Mouse (Mus musculus) hindbrain, embryonic 12.5 days (tissue): ENCODE results near the gene Adap1. TPM values are rescaled to one million over a fixed set of nuclear protein-coding genes. Genes with fewer than 3 reads are reported as not detected.

Experiments
- ATAC-seq: fragments of 200-750 bp; cut with Nextera tagmentation; 2 replicates; pipeline ENCODE4 v1.8.0; 2017; ENCODE audit warnings: moderate TSS enrichment; ENCODE audit not compliant: low FRiP score
- H3K27ac ChIP-seq: fragments of 300-500 bp; sonication (generic); 2 replicates; pipeline ENCODE4 v1.5.1; 2016; ENCODE audit warnings: mild to moderate bottlenecking
- H3K27me3 ChIP-seq: fragments of 300-500 bp; sonication (generic); 2 replicates; pipeline ENCODE4 v1.6.1; 2016; ENCODE audit warnings: mild to moderate bottlenecking
- H3K36me3 ChIP-seq: fragments of 300-500 bp; sonication (generic); 2 replicates; pipeline ENCODE4 v1.6.1; 2016; ENCODE audit warnings: mild to moderate bottlenecking
- H3K4me1 ChIP-seq: fragments of 300-500 bp; sonication (generic); 2 replicates; pipeline ENCODE4 v1.6.1; 2016
- H3K4me2 ChIP-seq: fragments of 300-500 bp; sonication (generic); replicated peaks from 2 replicates; pipeline ENCODE4 v1.6.1; 2016; ENCODE audit warnings: mild to moderate bottlenecking
- H3K4me3 ChIP-seq: fragments of 300-500 bp; sonication (generic); 2 replicates; pipeline ENCODE4 v1.5.1; 2016; ENCODE audit warnings: mild to moderate bottlenecking
- H3K9ac ChIP-seq: fragments of 300-500 bp; sonication (generic); 2 replicates; pipeline ENCODE4 v1.6.1; 2016; ENCODE audit warnings: mild to moderate bottlenecking, moderate library complexity
- H3K9me3 ChIP-seq: fragments of 300-500 bp; sonication (generic); replicated peaks from 2 replicates; pipeline ENCODE4 v1.6.1; 2016; ENCODE audit warnings: mild to moderate bottlenecking
- WGBS: fragments of 180-500 bp; shearing (Covaris S2); methylation state at CpG from one replicate; pipeline ENCODE4 v1.1.7; 2016; 5-methylcytosine and 5-hydroxymethylcytosine counted together
- polyA plus RNA-seq: library from polyadenylated mRNA; unstranded; fragments of >200 nt; fragmentation: Nextera tagmentation; extraction: Ambion mirVana; gene quantifications from 2 replicates; pipeline ENCODE4 v1.2.1, GENCODE M21; 2016

Gene Adap1
- 13.1 and 13.7 TPM in 2 replicates for polyA plus RNA-seq

- Histone ChIP-seq H3K9me3 (no peaks in the 10 kb centered on the region), H3K27ac (peak within 1 kb of the TSS; percentile 40; the same call in 1 of the 2 replicates), H3K4me1 (peaks cover 15% of the 10 kb centered on the region), H3K4me3 (peak within 1 kb of the TSS; percentile 67), H3K36me3 (no peaks in the 10 kb centered on the region), H3K4me2 (peak within 1 kb of the TSS; percentile 97), H3K9ac (peak within 1 kb of the TSS; percentile 73), H3K27me3 (peaks cover 53% of the 10 kb centered on the region)
- WGBS: 2% methylated on average over 61 of the region's 61 CpGs
- peak; percentile 71 for ATAC-seq
These were observed at the start of gene Adap1 for GRCm38 (mm10) chr5:139325395-139325966. TSS of gene Adap1 (minus strand) at chr5:139325622.

GRCm38 (mm10) chr5:139374841-139375240 is 49.4 kb upstream of the Adap1 start:
- peaks cover 39% of the 10 kb centered on the region for H3K4me1 ChIP-seq

GRCm38 (mm10) chr5:139373889-139374444 is 48.5 kb upstream of the Adap1 start:
- no peak for ATAC-seq
- Histone ChIP-seq H3K27me3 (no peaks in the 10 kb centered on the region; the same call in 1 of the 2 replicates), H3K27ac (no peak overlapping the region), H3K4me1 (peaks cover 31% of the 10 kb centered on the region), H3K4me2 (no peak overlapping the region), H3K4me3 (no peak overlapping the region), H3K9me3 (no peaks in the 10 kb centered on the region), H3K36me3 (no peaks in the 10 kb centered on the region), H3K9ac (no peak overlapping the region)
- WGBS: 81% methylated on average over 6 of the region's 6 CpGs

More at GRCm38 (mm10) chr5:139374841-139375240, 49.4 kb upstream of the Adap1 start:
- no peak overlapping the region for H3K27ac ChIP-seq
- H3K9me3 ChIP-seq: no peaks in the 10 kb centered on the region
- H3K4me2 ChIP-seq: no peak overlapping the region
- H3K36me3 ChIP-seq: no peaks in the 10 kb centered on the region
- no peak for ATAC-seq
- 84% methylated on average over 2 of the region's 2 CpGs for WGBS
- H3K9ac ChIP-seq: no peak overlapping the region
- no peak overlapping the region for H3K4me3 ChIP-seq
- H3K27me3 ChIP-seq: peaks cover 4% of the 10 kb centered on the region; the same call in 1 of the 2 replicates

GRCm38 (mm10) chr5:139373126-139373525 is 47.7 kb upstream of the Adap1 start:
- Histone ChIP-seq H3K4me1 (peaks cover 33% of the 10 kb centered on the region), H3K9me3 (no peaks in the 10 kb centered on the region), H3K4me2 (no peak overlapping the region), H3K27ac (no peak overlapping the region), H3K9ac (no peak overlapping the region), H3K27me3 (no peaks in the 10 kb centered on the region; the same call in 1 of the 2 replicates), H3K4me3 (no peak overlapping the region), H3K36me3 (no peaks in the 10 kb centered on the region)
- no peak for ATAC-seq
- 82% methylated on average over 3 of the region's 3 CpGs for WGBS

- no peaks in the 10 kb centered on the region for H3K9me3 ChIP-seq
- peak overlapping the region; percentile 91 for H3K9ac ChIP-seq
- H3K36me3 ChIP-seq: no peaks in the 10 kb centered on the region
- peak overlapping the region; percentile 76 for H3K27ac ChIP-seq
- peak overlapping the region; percentile 81 for H3K4me2 ChIP-seq
- no peaks in the 10 kb centered on the region; the same call in 1 of the 2 replicates for H3K27me3 ChIP-seq
- peaks cover 26% of the 10 kb centered on the region for H3K4me1 ChIP-seq
- WGBS: 1% methylated on average over 39 of the region's 39 CpGs
- ATAC-seq: peak; percentile 93
- H3K4me3 ChIP-seq: peak overlapping the region; percentile 65
These were observed 46.4 kb upstream of the Adap1 start for GRCm38 (mm10) chr5:139371631-139372401.

- H3K36me3 ChIP-seq: no peaks in the 10 kb centered on the region
- 0 out of 2 replicates have a peak overlapping the region, but pooled peaks have one; percentile 29 for H3K9ac ChIP-seq
- ATAC-seq: no peak
- H3K4me3 ChIP-seq: peak overlapping the region; percentile 65; the same call in 1 of the 2 replicates
- H3K4me2 ChIP-seq: peak overlapping the region; percentile 81; the same call in 1 of the 2 replicates
- peaks cover 26% of the 10 kb centered on the region for H3K4me1 ChIP-seq
- no peak overlapping the region for H3K27ac ChIP-seq
- 61% methylated on average over 5 of the region's 5 CpGs for WGBS
- no peaks in the 10 kb centered on the region for H3K9me3 ChIP-seq
- H3K27me3 ChIP-seq: no peaks in the 10 kb centered on the region; the same call in 1 of the 2 replicates
These were observed 45.7 kb upstream of the Adap1 start for GRCm38 (mm10) chr5:139371118-139371517.

- no peaks in the 10 kb centered on the region for H3K9me3 ChIP-seq
- H3K27me3 ChIP-seq: no peaks in the 10 kb centered on the region; the same call in 1 of the 2 replicates
- no peak overlapping the region for H3K4me3 ChIP-seq
- 90% methylated on average over 6 of the region's 6 CpGs for WGBS
- no peaks in the 10 kb centered on the region for H3K36me3 ChIP-seq
- H3K4me1 ChIP-seq: peaks cover 28% of the 10 kb centered on the region
- no peak overlapping the region for H3K9ac ChIP-seq
- no peak overlapping the region for H3K27ac ChIP-seq
- no peak overlapping the region for H3K4me2 ChIP-seq
- no peak for ATAC-seq
These were observed 44.9 kb upstream of the Adap1 start for GRCm38 (mm10) chr5:139370336-139370735.

GRCm38 (mm10) chr5:139368638-139369320 is 43.4 kb upstream of the Adap1 start:
- Histone ChIP-seq H3K9me3 (no peaks in the 10 kb centered on the region), H3K4me1 (peaks cover 40% of the 10 kb centered on the region), H3K9ac (no peak overlapping the region), H3K4me3 (no peak overlapping the region), H3K36me3 (no peaks in the 10 kb centered on the region), H3K4me2 (no peak overlapping the region), H3K27me3 (no peaks in the 10 kb centered on the region; the same call in 1 of the 2 replicates), H3K27ac (no peak overlapping the region)
- ATAC-seq: no peak
- WGBS: 83% methylated on average over 11 of the region's 11 CpGs

- Histone ChIP-seq H3K9me3 (no peaks in the 10 kb centered on the region), H3K9ac (no peak overlapping the region), H3K36me3 (no peaks in the 10 kb centered on the region), H3K27me3 (no peaks in the 10 kb centered on the region; the same call in 1 of the 2 replicates), H3K27ac (no peak overlapping the region), H3K4me2 (no peak overlapping the region), H3K4me3 (no peak overlapping the region), H3K4me1 (peaks cover 40% of the 10 kb centered on the region)
- 92% methylated on average over 4 of the region's 4 CpGs for WGBS
- ATAC-seq: no peak
These were observed 42.5 kb upstream of the Adap1 start for GRCm38 (mm10) chr5:139367884-139368458.

GRCm38 (mm10) chr5:139366484-139366883 is 41.1 kb upstream of the Adap1 start:
- 81% methylated on average over 11 of the region's 11 CpGs for WGBS
- no peak for ATAC-seq
- H3K9ac ChIP-seq: no peak overlapping the region

GRCm38 (mm10) chr5:139365827-139366226 is 40.4 kb upstream of the Adap1 start:
- Histone ChIP-seq H3K4me1 (peaks cover 30% of the 10 kb centered on the region), H3K27ac (no peak overlapping the region), H3K9ac (no peak overlapping the region), H3K4me2 (no peak overlapping the region), H3K9me3 (no peaks in the 10 kb centered on the region), H3K4me3 (no peak overlapping the region), H3K36me3 (no peaks in the 10 kb centered on the region), H3K27me3 (no peaks in the 10 kb centered on the region)
- 89% methylated on average over 1 of the region's 1 CpGs for WGBS
- ATAC-seq: no peak

More at GRCm38 (mm10) chr5:139366484-139366883, 41.1 kb upstream of the Adap1 start:
- no peaks in the 10 kb centered on the region for H3K9me3 ChIP-seq
- peaks cover 32% of the 10 kb centered on the region for H3K4me1 ChIP-seq
- H3K27ac ChIP-seq: no peak overlapping the region
- no peaks in the 10 kb centered on the region for H3K36me3 ChIP-seq
- H3K4me2 ChIP-seq: no peak overlapping the region
- H3K4me3 ChIP-seq: no peak overlapping the region
- H3K27me3 ChIP-seq: no peaks in the 10 kb centered on the region
